Comparison of ENCODE assay signal across 11 mouse cellular contexts in the genomic region with DNA sequence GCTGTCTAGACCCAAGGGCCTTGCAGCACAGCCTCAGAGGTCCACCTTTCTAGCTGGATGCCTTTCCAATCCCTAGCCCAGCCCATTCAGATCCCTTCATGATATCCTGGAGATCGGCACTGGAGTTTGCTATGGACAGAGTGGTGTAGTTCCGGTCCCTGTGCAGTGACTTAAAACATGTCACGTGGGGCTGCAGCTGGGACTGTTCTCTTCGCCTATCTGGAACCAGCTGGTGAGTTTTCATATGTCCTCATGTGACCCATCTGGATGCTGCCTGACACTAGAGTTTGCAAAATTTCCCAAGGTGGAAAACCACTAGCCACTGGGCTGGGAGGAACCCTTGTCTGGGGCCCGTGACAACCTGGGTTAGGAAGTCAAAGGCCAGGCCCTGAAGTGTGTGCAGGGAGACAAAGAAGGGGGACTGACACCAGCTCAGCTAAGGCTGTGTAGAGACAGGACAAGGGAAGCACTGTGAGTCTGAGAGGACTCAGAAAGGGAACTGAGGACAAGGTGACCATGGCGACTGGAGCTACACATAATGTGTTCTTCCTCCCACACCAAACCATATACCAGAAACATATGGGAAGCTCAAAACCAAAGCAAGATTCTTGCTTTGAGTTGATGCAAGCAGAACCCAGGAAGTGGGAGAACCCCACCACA.
DNase-seq lines count a peak whose midpoint lies in the region; ATAC-seq and TF ChIP-seq lines count a peak whose summit lies in the region.
"Had no signal": no experiment of that assay in that cellular context is flagged by ENCODE, and none has a peak within 500 bp of the region (broad histone marks: within the 10 kb centered on the region; RNA-seq: fewer than 3 reads in every experiment).

No protein-coding gene starts in this region.

- 60% methylated on average over 6 of the region's 6 CpGs for WGBS in kidney, adult 2 months
- WGBS in kidney, embryonic 14.5 days: 71% methylated on average over 6 of the region's 6 CpGs
- WGBS in stomach, embryonic 16.5 days: 70% methylated on average over 6 of the region's 6 CpGs

- H3K9ac ChIP-seq in kidney, embryonic 14.5 days (ENCODE audit: low read depth, low read length): no peak overlapping the region
- no peak overlapping the region for H3K9ac ChIP-seq in stomach, embryonic 16.5 days (ENCODE audit: low read length)
- H3K9ac ChIP-seq: embryonic facial prominence, embryonic 15.5 days; midbrain, embryonic 15.5 days; neural tube, embryonic 15.5 days had no signal

- H3K27ac ChIP-seq in kidney, adult 2 months (ENCODE audit: insufficient read depth, low read depth, low read length): no peak overlapping the region
- no peak overlapping the region for H3K27ac ChIP-seq in kidney, embryonic 14.5 days (ENCODE audit: low read depth, low read length)
- no peak overlapping the region for H3K27ac ChIP-seq in stomach, embryonic 16.5 days (ENCODE audit: low read length)
- H3K27ac ChIP-seq: embryonic facial prominence, embryonic 15.5 days; midbrain, embryonic 15.5 days; neural tube, embryonic 15.5 days had no signal

- no peak overlapping the region for H3K4me2 ChIP-seq in kidney, embryonic 14.5 days (replicated peaks; ENCODE audit: low read depth, low read length)
- H3K4me2 ChIP-seq in stomach, embryonic 16.5 days (ENCODE audit: low read depth, low read length): no peak overlapping the region
- H3K4me2 ChIP-seq: embryonic facial prominence, embryonic 15.5 days; midbrain, embryonic 15.5 days; neural tube, embryonic 15.5 days had no signal

- peak; percentile 35 for DNase-seq in kidney, adult 2 months
- peak; percentile 80 to 82 for DNase-seq in heart, adult 9 months (ENCODE audit: low spot score in 2 of 2)
- DNase-seq in kidney, postnatal 36 days: peak; percentile 27 to 40
- DNase-seq in thymus, postnatal 4 days: no peak
- DNase-seq in ovary, postnatal 36 days (ENCODE audit: low spot score): no peak
- DNase-seq: cerebellum, adult 9-10 months had no signal

- no peaks in the 10 kb centered on the region for H3K9me3 ChIP-seq in kidney, embryonic 14.5 days (ENCODE audit: control insufficient read depth, low read length)
- no peaks in the 10 kb centered on the region for H3K9me3 ChIP-seq in stomach, embryonic 16.5 days (replicated peaks; ENCODE audit: control insufficient read depth, low read length)
- H3K9me3 ChIP-seq: embryonic facial prominence, embryonic 15.5 days; midbrain, embryonic 15.5 days; neural tube, embryonic 15.5 days had no signal

- ATAC-seq in kidney, embryonic 14.5 days (ENCODE audit: low FRiP score, low TSS enrichment): no peak
- peak; percentile 59; the same call in 1 of the 2 replicates for ATAC-seq in stomach, embryonic 16.5 days (ENCODE audit: insufficient read depth, low FRiP score)
- ATAC-seq: midbrain, embryonic 15.5 days had no signal

- no peak for TF ChIP-seq POLR2A in kidney, adult 2 months (IDR thresholded peaks at IDR 0.05; ENCODE audit: low read depth, low read length)

- TF ChIP-seq CTCF in kidney, adult 2 months (conservative IDR thresholded peaks at IDR 0.05; ENCODE audit: insufficient read depth, insufficient read length, low read depth, low read length): no peak

- no peaks in the 10 kb centered on the region for H3K27me3 ChIP-seq in kidney, adult 2 months (replicated peaks; ENCODE audit: control insufficient read depth, insufficient read depth, low read length)
- no peaks in the 10 kb centered on the region for H3K27me3 ChIP-seq in kidney, embryonic 14.5 days (ENCODE audit: control insufficient read depth, insufficient read depth, low read length)
- no peaks in the 10 kb centered on the region for H3K27me3 ChIP-seq in stomach, embryonic 16.5 days (ENCODE audit: control insufficient read depth, insufficient read depth, low read length)
- H3K27me3 ChIP-seq: embryonic facial prominence, embryonic 15.5 days; midbrain, embryonic 15.5 days; neural tube, embryonic 15.5 days had no signal

- no peak overlapping the region for H3K4me3 ChIP-seq in kidney, adult 2 months (ENCODE audit: insufficient read depth, low read depth, low read length)
- no peak overlapping the region for H3K4me3 ChIP-seq in kidney, embryonic 14.5 days (ENCODE audit: low read length)
- H3K4me3 ChIP-seq in stomach, embryonic 16.5 days (replicated peaks; ENCODE audit: low read length): no peak overlapping the region
- H3K4me3 ChIP-seq: embryonic facial prominence, embryonic 15.5 days; midbrain, embryonic 15.5 days; neural tube, embryonic 15.5 days had no signal

- no peaks in the 10 kb centered on the region for H3K4me1 ChIP-seq in kidney, adult 2 months (ENCODE audit: control insufficient read depth, insufficient read depth, low read length)
- no peaks in the 10 kb centered on the region for H3K4me1 ChIP-seq in kidney, embryonic 14.5 days (ENCODE audit: control insufficient read depth, insufficient read depth, low read length)
- 0 out of 2 replicates have a peak, but pooled peaks cover 7% of the 10 kb centered on the region for H3K4me1 ChIP-seq in stomach, embryonic 16.5 days (ENCODE audit: control insufficient read depth, insufficient read depth, low read length)
- H3K4me1 ChIP-seq: embryonic facial prominence, embryonic 15.5 days; midbrain, embryonic 15.5 days; neural tube, embryonic 15.5 days had no signal

- H3K36me3 ChIP-seq in kidney, adult 2 months (ENCODE audit: control insufficient read depth, insufficient read depth, low read length): no peaks in the 10 kb centered on the region
- H3K36me3 ChIP-seq in kidney, embryonic 14.5 days (ENCODE audit: control insufficient read depth, insufficient read depth, low read length): no peaks in the 10 kb centered on the region
- no peaks in the 10 kb centered on the region for H3K36me3 ChIP-seq in stomach, embryonic 16.5 days (ENCODE audit: control insufficient read depth, insufficient read depth, low read length)
- H3K36me3 ChIP-seq: embryonic facial prominence, embryonic 15.5 days; midbrain, embryonic 15.5 days; neural tube, embryonic 15.5 days had no signal

Comparison
In these comparisons a context has a peak if more than half of its experiments do, and no peak if none do; other contexts are left out.
1. DNase-seq: peak in kidney, adult 2 months (single experiment), heart, adult 9 months (2 of 2) and kidney, postnatal 36 days (2 of 2); none in thymus, postnatal 4 days (single experiment) and ovary, postnatal 36 days (single experiment).